Mouse (Mus musculus): ENCODE data around the gene Fads2. TPM values are rescaled to one million over a fixed set of nuclear protein-coding genes. Genes with fewer than 3 reads are reported as not detected.
A peak's percentile ranks its signal among the peaks of the same experiment; 100 is the strongest.

Fads2 gene
- polyA plus RNA-seq, 2 experiments, result 22.7 to 41.9 TPM

DNA sequence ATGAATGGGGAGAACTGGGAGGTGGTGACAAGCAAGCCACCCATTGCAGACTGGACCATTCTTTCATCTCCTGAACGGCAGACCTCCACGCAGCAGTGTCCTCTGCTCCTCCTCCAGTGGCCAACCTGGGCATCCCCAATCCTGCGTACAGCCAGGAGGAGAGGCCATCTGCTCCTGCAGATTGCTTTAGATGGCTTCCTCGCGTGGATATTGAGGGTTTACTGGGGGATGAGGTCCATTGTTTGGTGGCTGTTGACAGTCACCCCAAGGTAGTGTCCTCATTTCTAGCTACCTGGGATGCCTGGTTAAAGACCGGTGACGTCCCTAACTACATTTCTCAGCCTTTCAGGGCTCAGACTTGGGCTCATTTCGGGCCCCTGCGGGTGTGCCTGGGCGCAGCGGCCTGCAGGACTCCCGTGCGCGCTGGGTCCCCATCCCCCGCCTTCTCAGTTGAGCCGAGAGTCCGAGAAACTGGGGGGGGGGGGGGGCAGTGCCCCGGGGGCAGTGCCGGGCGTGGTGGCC, 60.6 kb downstream of the Fads2 start:
- no peak for TF ChIP-seq CTCF (IDR thresholded peaks at IDR 0.05; ENCODE audit: low read depth)
- TF ChIP-seq EP300 (IDR thresholded peaks at IDR 0.05; ENCODE audit: low read depth), result no peak
- H3K4me1 ChIP-seq (replicated peaks; ENCODE audit: control insufficient read depth in 2 of 2, insufficient read depth in 2 of 2, low read length in 1 of 2), result peaks cover 12 to 35% of the 10 kb centered on the region in 2 experiments
- DNase-seq (ENCODE audit: low read depth in 3 of 3, low spot score in 3 of 3) (no peak), ATAC-seq (ENCODE audit: insufficient read depth) (no peak)
- H3K36me3 ChIP-seq (replicated peaks; ENCODE audit: control insufficient read depth, insufficient read depth, low read depth), result peaks cover 22% of the 10 kb centered on the region
- no peak overlapping the region for H3K27ac ChIP-seq
- no peaks in the 10 kb centered on the region; the same call in 1 of the 2 replicates for H3K27me3 ChIP-seq (ENCODE audit: control insufficient read depth, insufficient read depth, low read length)
- H3K4me3 ChIP-seq (ENCODE audit: insufficient read depth in 1 of 2, low read depth in 2 of 2, low read length in 2 of 2), result peak overlapping the region in 1 of 2 experiments; percentile 63; a peak in 2 of 4 replicates
- no peaks in the 10 kb centered on the region for H3K9me3 ChIP-seq (ENCODE audit: control insufficient read depth, low read length)
- H3K9ac ChIP-seq (replicated peaks), result no peak overlapping the region
- peak overlapping the region; percentile 87 for H3K4me2 ChIP-seq (ENCODE audit: low read depth)
- 13% methylated on average over 20 of the region's 20 CpGs for WGBS (ENCODE audit: insufficient replicate concordance)

DNA sequence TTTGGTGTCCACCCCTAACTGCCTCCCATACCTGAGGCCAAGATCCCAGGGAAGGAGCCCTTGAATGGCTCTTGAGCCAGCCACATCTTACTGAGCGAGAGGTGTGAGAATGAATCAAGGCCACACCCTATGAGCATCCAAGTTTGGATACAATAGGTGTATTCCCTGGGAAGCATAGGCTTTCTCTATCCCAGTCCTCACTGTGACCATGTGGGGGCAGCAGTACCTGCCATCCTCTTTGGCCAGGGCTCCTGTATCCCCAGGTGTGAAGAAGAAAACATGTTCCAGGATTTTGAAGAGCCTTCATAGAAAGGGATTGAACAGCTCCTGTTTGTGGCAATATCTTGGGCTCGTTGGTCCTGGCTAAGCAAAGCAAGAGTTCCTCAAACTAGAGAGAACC, 61.9 kb downstream of the Fads2 start:
- Histone ChIP-seq H3K36me3 (replicated peaks; ENCODE audit: control insufficient read depth, insufficient read depth, low read depth) (peaks cover 35% of the 10 kb centered on the region), H3K27ac (no peak overlapping the region), H3K4me1 (replicated peaks; ENCODE audit: control insufficient read depth in 2 of 2, insufficient read depth in 2 of 2, low read length in 1 of 2) (peaks cover 5 to 24% of the 10 kb centered on the region in 2 experiments; a peak in 3 of 4 replicates), H3K9me3 (ENCODE audit: control insufficient read depth, low read length) (no peaks in the 10 kb centered on the region), H3K4me2 (ENCODE audit: low read depth) (no peak overlapping the region), H3K4me3 (ENCODE audit: insufficient read depth in 1 of 2, low read depth in 2 of 2, low read length in 2 of 2) (no peak overlapping the region), H3K9ac (replicated peaks) (no peak overlapping the region), H3K27me3 (ENCODE audit: control insufficient read depth, insufficient read depth, low read length) (no peaks in the 10 kb centered on the region; the same call in 1 of the 2 replicates)
- 63% methylated on average over 2 of the region's 2 CpGs for WGBS (ENCODE audit: insufficient replicate concordance)
- DNase-seq (ENCODE audit: low read depth in 3 of 3, low spot score in 3 of 3) (no peak), ATAC-seq (ENCODE audit: insufficient read depth) (no peak)
- TF ChIP-seq EP300 (IDR thresholded peaks at IDR 0.05; ENCODE audit: low read depth) (no peak), CTCF (IDR thresholded peaks at IDR 0.05; ENCODE audit: low read depth) (peak; percentile 52)

DNA sequence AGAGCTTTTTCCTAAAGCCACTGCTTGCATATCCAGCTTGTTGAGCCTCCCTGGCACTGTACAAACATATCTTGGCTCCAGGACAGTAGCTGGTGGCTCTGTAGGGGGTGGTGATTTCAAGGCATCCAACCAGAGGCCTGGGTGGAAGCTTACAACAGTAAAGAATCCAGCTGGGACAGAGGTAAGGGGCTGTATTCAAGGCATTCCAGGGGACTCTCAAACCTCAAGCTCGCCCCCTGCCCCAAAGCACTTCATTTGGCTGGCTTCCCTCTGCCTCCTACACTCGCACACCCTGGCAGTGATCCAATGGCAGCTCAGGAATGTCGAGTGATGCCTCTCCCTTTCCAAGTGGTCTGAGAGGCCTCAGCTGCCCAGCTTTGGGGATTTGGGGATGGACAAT, 62.6 kb downstream of the Fads2 start:
- WGBS (ENCODE audit: insufficient replicate concordance), result 55% methylated on average over 3 of the region's 3 CpGs
- Histone ChIP-seq H3K4me3 (ENCODE audit: insufficient read depth in 1 of 2, low read depth in 2 of 2, low read length in 2 of 2) (no peak overlapping the region), H3K27ac (no peak overlapping the region), H3K27me3 (ENCODE audit: control insufficient read depth, insufficient read depth, low read length) (no peaks in the 10 kb centered on the region; the same call in 1 of the 2 replicates), H3K9ac (replicated peaks) (no peak overlapping the region), H3K36me3 (replicated peaks; ENCODE audit: control insufficient read depth, insufficient read depth, low read depth) (peaks cover 42% of the 10 kb centered on the region), H3K4me2 (ENCODE audit: low read depth) (no peak overlapping the region), H3K4me1 (replicated peaks; ENCODE audit: control insufficient read depth in 2 of 2, insufficient read depth in 2 of 2, low read length in 1 of 2) (peaks cover 5 to 22% of the 10 kb centered on the region in 2 experiments; a peak in 3 of 4 replicates), H3K9me3 (ENCODE audit: control insufficient read depth, low read length) (no peaks in the 10 kb centered on the region)
- no peak for TF ChIP-seq EP300 (IDR thresholded peaks at IDR 0.05; ENCODE audit: low read depth)
- TF ChIP-seq CTCF (IDR thresholded peaks at IDR 0.05; ENCODE audit: low read depth), result no peak
- ATAC-seq (ENCODE audit: insufficient read depth), result no peak
- no peak for DNase-seq (ENCODE audit: low read depth in 3 of 3, low spot score in 3 of 3)

DNA sequence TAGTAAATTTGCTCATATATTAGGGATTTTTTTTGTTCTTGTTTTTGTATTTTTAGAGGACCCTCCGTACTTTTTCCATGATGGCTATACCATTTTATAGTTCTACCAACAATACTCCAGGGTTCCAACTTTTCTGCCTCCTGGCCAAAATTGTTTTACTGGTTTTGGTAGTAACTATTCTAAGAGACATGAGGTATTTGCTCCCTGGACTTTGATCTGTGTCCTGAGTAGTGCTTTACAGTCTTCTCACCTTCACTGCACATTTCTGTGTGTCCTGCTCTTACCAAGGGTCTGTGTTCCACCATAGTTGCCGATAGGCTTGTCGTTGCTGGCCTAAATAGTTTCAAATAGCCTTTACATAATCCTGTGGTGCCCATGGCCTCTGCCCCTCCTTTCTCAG, 63.2 kb downstream of the Fads2 start:
- H3K9me3 ChIP-seq (ENCODE audit: control insufficient read depth, low read length), result no peaks in the 10 kb centered on the region
- peaks cover 48% of the 10 kb centered on the region for H3K36me3 ChIP-seq (replicated peaks; ENCODE audit: control insufficient read depth, insufficient read depth, low read depth)
- no peaks in the 10 kb centered on the region; the same call in 1 of the 2 replicates for H3K27me3 ChIP-seq (ENCODE audit: control insufficient read depth, insufficient read depth, low read length)
- ATAC-seq (ENCODE audit: insufficient read depth) (no peak), DNase-seq (ENCODE audit: low read depth in 3 of 3, low spot score in 3 of 3) (no peak)
- TF ChIP-seq EP300 (IDR thresholded peaks at IDR 0.05; ENCODE audit: low read depth) (no peak), CTCF (IDR thresholded peaks at IDR 0.05; ENCODE audit: low read depth) (no peak)
- H3K4me2 ChIP-seq (ENCODE audit: low read depth), result no peak overlapping the region
- no peak overlapping the region for H3K4me3 ChIP-seq (ENCODE audit: insufficient read depth in 1 of 2, low read depth in 2 of 2, low read length in 2 of 2)
- H3K9ac ChIP-seq (replicated peaks), result no peak overlapping the region
- no peak overlapping the region for H3K27ac ChIP-seq
- H3K4me1 ChIP-seq (replicated peaks; ENCODE audit: control insufficient read depth in 2 of 2, insufficient read depth in 2 of 2, low read length in 1 of 2), result peaks cover 5 to 18% of the 10 kb centered on the region in 2 experiments; a peak in 2 of 4 replicates
- WGBS (ENCODE audit: insufficient replicate concordance), result 90% methylated on average over 3 of the region's 3 CpGs

DNA sequence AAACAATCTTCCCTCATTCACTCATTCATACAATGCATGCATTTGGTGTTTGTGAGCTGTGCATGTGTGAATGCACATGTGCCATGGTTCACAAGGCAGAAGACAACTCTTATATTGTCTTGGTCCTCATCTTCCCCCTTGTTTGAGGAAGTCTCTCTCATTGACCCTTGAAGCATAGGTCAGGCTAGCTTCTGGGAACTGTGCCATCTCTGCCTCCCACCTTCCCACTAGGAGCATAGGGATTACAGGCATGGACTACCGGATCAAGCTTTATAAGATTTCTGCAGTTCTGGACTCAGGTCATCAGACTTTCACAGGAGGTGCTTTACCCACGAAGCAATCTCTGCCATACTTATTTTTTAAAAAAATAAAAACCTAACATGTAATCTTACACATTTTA, 64.0 kb downstream of the Fads2 start:
- ATAC-seq (ENCODE audit: insufficient read depth), result no peak
- Histone ChIP-seq H3K4me1 (replicated peaks; ENCODE audit: control insufficient read depth in 2 of 2, insufficient read depth in 2 of 2, low read length in 1 of 2) (peaks cover 5 to 11% of the 10 kb centered on the region in 2 experiments; a peak in 2 of 4 replicates), H3K9me3 (ENCODE audit: control insufficient read depth, low read length) (no peaks in the 10 kb centered on the region), H3K4me3 (ENCODE audit: insufficient read depth in 1 of 2, low read depth in 2 of 2, low read length in 2 of 2) (no peak overlapping the region), H3K9ac (replicated peaks) (no peak overlapping the region), H3K36me3 (replicated peaks; ENCODE audit: control insufficient read depth, insufficient read depth, low read depth) (peaks cover 56% of the 10 kb centered on the region), H3K27me3 (ENCODE audit: control insufficient read depth, insufficient read depth, low read length) (no peaks in the 10 kb centered on the region; the same call in 1 of the 2 replicates), H3K27ac (no peak overlapping the region), H3K4me2 (ENCODE audit: low read depth) (no peak overlapping the region)
- 76% methylated on average over 2 of the region's 2 CpGs for WGBS (ENCODE audit: insufficient replicate concordance)
- no peak for DNase-seq (ENCODE audit: low read depth in 3 of 3, low spot score in 3 of 3)
- TF ChIP-seq EP300 (IDR thresholded peaks at IDR 0.05; ENCODE audit: low read depth) (no peak), CTCF (IDR thresholded peaks at IDR 0.05; ENCODE audit: low read depth) (no peak)

All from liver, embryonic 14.5 days (tissue).